Mouse (Mus musculus) embryo, embryonic 10 days (tissue): ENCODE data around the gene Gli2.

Experiments
- DNase-seq: peaks from one replicate; pipeline ENCODE4 v3.0.0-alpha.2; 2015; ENCODE audit warnings: low spot score

Gli2 gene

GRCm38 (mm10) chr1:118940269-118940840 lies 113.1 kb downstream of the Gli2 start:
- DNase-seq = no peak

- DNase-seq = no peak
These were observed 115.2 kb downstream of the Gli2 start for GRCm38 (mm10) chr1:118938206-118938605.

GRCm38 (mm10) chr1:118936108-118936507 lies 117.3 kb downstream of the Gli2 start:
- DNase-seq = peak; percentile 27

GRCm38 (mm10) chr1:118935518-118935917 lies 117.9 kb downstream of the Gli2 start:
- DNase-seq = peak; percentile 20

GRCm38 (mm10) chr1:118932167-118932566 lies 121.3 kb downstream of the Gli2 start:
- no peak for DNase-seq

- DNase-seq = no peak
These were observed 125.7 kb downstream of the Gli2 start for GRCm38 (mm10) chr1:118927543-118928354.

- no peak for DNase-seq
These were observed 126.9 kb downstream of the Gli2 start for GRCm38 (mm10) chr1:118926556-118926955.

GRCm38 (mm10) chr1:118922189-118922588 lies 131.2 kb downstream of the Gli2 start:
- no peak for DNase-seq

- DNase-seq = peak; percentile 62
These were observed 135.7 kb downstream of the Gli2 start for GRCm38 (mm10) chr1:118917520-118918220.

GRCm38 (mm10) chr1:118916477-118917075 lies 136.8 kb downstream of the Gli2 start:
- DNase-seq = peak; percentile 61

GRCm38 (mm10) chr1:118913414-118914385 lies 139.7 kb downstream of the Gli2 start:
- no peak for DNase-seq

GRCm38 (mm10) chr1:118912929-118913328 lies 140.5 kb downstream of the Gli2 start:
- peak; percentile 30 for DNase-seq

GRCm38 (mm10) chr1:118911427-118911727 lies 142.0 kb downstream of the Gli2 start:
- no peak for DNase-seq

GRCm38 (mm10) chr1:118910693-118911426 lies 142.6 kb downstream of the Gli2 start:
- DNase-seq = peak; percentile 58

- DNase-seq = no peak
These were observed 144.4 kb downstream of the Gli2 start for GRCm38 (mm10) chr1:118909051-118909450.

- no peak for DNase-seq
These were observed 145.8 kb downstream of the Gli2 start for GRCm38 (mm10) chr1:118907574-118907973.

GRCm38 (mm10) chr1:118905319-118905718 lies 148.1 kb downstream of the Gli2 start:
- no peak for DNase-seq

- DNase-seq = peak; percentile 82
These were observed 148.5 kb downstream of the Gli2 start for GRCm38 (mm10) chr1:118904909-118905308.

GRCm38 (mm10) chr1:118904431-118904830 lies 149.0 kb downstream of the Gli2 start:
- DNase-seq = peak; percentile 28

GRCm38 (mm10) chr1:118903742-118904141 lies 149.7 kb downstream of the Gli2 start:
- DNase-seq = no peak
